Mouse (Mus musculus): ENCODE data around the gene Mex3a. TPM values are rescaled to one million over a fixed set of nuclear protein-coding genes. Genes with fewer than 3 reads are reported as not detected.
"Not testable (repeated sequence)": the region's sequence is repeated elsewhere in the genome, so short reads cannot be mapped to it uniquely, and the experiment has no call there.

Gene Mex3a
- polyA plus RNA-seq, 1 experiment from 2014 or later: 22.8 TPM

DNA sequence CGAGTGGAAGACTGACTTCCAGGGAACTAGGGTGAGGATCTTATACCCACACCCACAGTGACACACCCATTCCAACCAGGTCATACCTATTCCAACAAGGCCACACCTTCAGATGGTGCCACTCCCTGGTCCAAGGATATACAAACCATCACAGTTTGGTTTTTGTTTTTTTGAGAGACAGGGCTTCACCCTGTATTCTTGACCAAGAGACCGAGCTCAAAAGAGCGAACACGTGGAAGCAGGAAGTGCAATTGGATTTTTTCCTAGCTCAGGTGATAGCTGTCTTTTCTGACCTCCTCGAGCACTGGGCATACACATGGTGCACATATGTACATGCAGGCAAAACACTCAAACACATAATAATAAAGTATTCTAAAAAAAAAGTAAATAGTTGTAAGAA, 45.7 kb downstream of the Mex3a start:
- 81% methylated on average over 5 of the region's 5 CpGs for WGBS
- DNase-seq (ENCODE audit: low spot score); H3K9me3 ChIP-seq; H3K4me3 ChIP-seq; H3K27me3 ChIP-seq (ENCODE audit: insufficient read depth, poor library complexity, severe bottlenecking); H3K27ac ChIP-seq: not testable (repeated sequence)
- H3K4me1 ChIP-seq: peaks cover 13% of the 10 kb centered on the region
- peaks cover 17% of the 10 kb centered on the region for H3K36me3 ChIP-seq

DNA sequence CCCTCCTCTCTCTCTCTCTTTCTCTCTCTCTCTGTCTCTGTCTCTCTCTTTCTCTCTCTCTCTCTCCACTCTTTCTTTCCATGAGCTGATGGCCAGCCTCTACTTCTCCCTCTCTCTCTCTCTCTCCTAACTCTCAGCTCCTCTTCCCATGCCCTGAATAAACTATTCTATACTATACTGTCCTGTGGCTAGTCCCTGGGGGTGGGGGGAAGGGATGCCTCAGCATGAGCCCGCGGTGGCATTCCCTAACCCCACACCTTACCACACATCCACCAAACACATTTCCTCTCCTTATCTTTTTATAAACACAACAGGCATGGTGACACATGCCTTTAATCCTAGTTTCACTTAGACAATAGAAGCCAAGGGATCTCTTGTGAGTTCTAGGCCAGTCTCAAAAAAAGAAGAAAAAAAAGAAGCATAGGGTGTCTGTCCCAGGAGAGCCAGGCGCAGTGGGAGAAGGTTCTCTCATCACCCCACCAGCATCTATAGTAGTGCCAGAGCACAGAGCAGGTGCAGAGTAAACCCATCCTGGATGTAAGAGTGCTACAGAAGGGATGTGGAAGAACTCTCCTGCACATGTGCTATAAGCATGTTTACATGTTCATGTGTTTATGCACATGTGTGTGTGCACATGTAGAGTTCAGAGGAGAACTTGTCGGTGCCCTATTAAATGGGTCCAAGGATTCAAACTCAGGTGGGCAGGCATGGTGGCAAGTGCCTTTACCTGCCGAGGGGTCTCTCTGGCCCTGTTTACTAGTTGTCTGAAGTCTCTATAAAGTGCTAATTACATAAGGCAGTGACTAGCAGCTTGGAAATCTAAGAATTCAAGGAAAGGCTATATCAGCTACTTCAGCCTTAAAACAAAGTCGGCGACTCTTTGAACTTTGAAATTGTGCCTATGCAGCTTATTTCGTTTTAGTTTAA, 46.6 kb downstream of the Mex3a start:
- no peaks in the 10 kb centered on the region for H3K9me3 ChIP-seq
- H3K4me3 ChIP-seq: peak overlapping the region; percentile 81
- H3K36me3 ChIP-seq: peaks cover 26% of the 10 kb centered on the region
- H3K27me3 ChIP-seq (ENCODE audit: insufficient read depth, poor library complexity, severe bottlenecking): no peaks in the 10 kb centered on the region
- H3K27ac ChIP-seq: peak overlapping the region; percentile 89; the same call in 1 of the 2 replicates
- WGBS: 41% methylated on average over 8 of the region's 8 CpGs
- no peak for DNase-seq (ENCODE audit: low spot score)
- H3K4me1 ChIP-seq: peaks cover 13% of the 10 kb centered on the region

DNA sequence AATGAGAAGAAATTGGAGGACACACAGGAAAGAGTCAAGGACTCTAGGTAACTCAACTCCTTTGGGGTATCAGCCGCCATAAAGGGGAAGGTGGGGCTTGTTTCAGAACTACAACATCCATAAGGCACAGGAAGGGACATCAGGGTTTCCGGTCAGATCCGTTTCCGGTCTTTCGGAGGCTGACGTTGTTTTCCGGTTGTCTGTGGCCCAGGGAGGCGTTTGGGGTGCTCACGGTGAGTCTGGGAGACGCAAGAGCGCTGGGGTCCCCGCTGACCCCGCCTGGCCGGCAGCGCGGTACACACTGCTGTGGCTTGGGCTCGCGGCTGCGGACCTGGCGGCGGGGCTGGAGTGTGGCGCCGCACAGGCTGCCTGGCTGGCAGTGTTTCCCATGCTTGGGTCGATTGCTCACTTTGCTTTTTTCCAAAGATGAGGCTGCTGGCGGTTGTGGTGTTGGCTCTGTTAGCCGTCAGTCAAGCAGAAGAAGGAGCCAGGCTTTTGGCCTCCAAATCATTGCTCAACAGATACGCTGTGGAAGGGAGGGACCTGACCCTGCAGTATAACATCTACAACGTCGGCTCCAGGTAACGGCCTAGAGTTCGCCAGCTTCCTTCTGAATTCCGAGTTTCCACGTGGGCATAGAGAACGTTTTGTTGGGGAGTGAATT, 47.4 kb downstream of the Mex3a start:
- WGBS: under 1% methylated on average over 34 of the region's 34 CpGs
- Histone ChIP-seq H3K4me3 (peak overlapping the region; percentile 81), H3K4me1 (peaks cover 13% of the 10 kb centered on the region), H3K27ac (peak overlapping the region; percentile 89), H3K27me3 (ENCODE audit: insufficient read depth, poor library complexity, severe bottlenecking) (no peaks in the 10 kb centered on the region), H3K36me3 (peaks cover 34% of the 10 kb centered on the region), H3K9me3 (no peaks in the 10 kb centered on the region)
- peak; percentile 95 for DNase-seq (ENCODE audit: low spot score)

DNA sequence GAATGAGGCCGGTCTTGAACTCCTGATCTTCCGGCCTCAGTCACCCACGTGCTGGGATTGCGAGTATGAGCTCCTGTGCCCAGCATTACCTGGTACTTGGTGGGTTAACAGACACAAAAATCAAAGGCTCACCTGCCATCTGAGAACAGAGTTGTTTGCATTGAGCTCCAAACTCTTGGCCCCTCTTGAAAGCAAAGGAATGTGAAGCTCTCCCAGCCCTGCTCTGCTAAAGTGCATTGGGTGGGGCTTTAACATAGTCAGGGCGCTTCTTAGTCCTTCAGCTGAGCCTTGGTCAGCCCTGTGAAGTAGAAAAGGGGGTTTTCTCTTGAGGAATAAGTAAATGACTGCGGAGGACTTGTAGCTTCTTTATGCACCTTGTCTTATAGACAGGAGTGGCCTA, 53.6 kb downstream of the Mex3a start:
- no peak for DNase-seq (ENCODE audit: low spot score)
- Histone ChIP-seq H3K27ac (no peak overlapping the region), H3K27me3 (ENCODE audit: insufficient read depth, poor library complexity, severe bottlenecking) (no peaks in the 10 kb centered on the region), H3K4me1 (peaks cover 8% of the 10 kb centered on the region), H3K36me3 (peaks cover 71% of the 10 kb centered on the region), H3K9me3 (no peaks in the 10 kb centered on the region), H3K4me3 (no peak overlapping the region)
- WGBS: 89% methylated on average over 6 of the region's 6 CpGs

DNA sequence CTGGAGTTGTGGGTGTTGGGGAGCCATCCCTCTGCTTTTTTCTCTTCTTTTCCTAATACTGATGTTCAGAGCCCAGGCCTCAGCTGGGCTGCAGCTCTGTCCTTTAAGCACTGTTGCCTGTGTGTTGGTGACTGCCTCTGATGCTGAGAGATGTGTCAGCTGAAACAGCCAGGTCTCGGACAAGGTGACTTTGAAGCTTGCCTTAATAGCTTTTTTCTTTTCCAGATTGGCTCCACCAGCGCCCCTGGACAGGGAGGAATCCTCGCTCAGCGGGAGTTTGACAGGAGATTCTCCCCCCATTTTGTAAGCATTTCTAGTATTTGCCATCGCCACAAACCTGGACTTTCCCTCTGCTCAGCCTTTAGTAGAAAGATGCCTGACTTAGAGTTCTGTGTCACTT, 54.4 kb downstream of the Mex3a start:
- no peaks in the 10 kb centered on the region for H3K9me3 ChIP-seq
- H3K4me1 ChIP-seq: peaks cover 17% of the 10 kb centered on the region
- WGBS: 92% methylated on average over 5 of the region's 5 CpGs
- no peak overlapping the region for H3K4me3 ChIP-seq
- H3K27ac ChIP-seq: no peak overlapping the region
- no peaks in the 10 kb centered on the region for H3K27me3 ChIP-seq (ENCODE audit: insufficient read depth, poor library complexity, severe bottlenecking)
- peaks cover 65% of the 10 kb centered on the region for H3K36me3 ChIP-seq
- DNase-seq (ENCODE audit: low spot score): no peak

DNA sequence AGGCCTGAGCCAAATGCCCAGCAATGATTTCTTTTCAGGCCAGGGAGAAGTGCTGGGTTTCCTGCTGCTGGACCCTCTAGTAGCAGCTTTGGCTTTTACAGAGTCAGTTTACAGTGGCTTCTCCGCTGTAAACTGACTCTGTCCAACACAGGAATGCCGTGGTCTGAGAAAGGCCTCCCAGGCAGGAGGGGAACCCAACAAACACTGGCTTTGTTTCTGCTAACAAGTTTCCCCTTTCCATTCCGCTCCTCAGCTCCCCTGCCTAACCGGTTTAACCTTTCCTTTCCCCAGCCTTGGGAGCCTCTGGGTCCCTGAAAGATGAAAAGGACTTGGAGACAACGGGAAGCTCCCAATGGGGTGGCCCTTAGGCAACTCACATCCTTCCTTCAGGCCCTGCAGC, 58.1 kb downstream of the Mex3a start:
- H3K9me3 ChIP-seq: no peaks in the 10 kb centered on the region
- no peaks in the 10 kb centered on the region for H3K27me3 ChIP-seq (ENCODE audit: insufficient read depth, poor library complexity, severe bottlenecking)
- no peak overlapping the region for H3K4me3 ChIP-seq
- H3K4me1 ChIP-seq: peaks cover 40% of the 10 kb centered on the region
- H3K36me3 ChIP-seq: peaks cover 36% of the 10 kb centered on the region
- DNase-seq (ENCODE audit: low spot score): no peak
- 27% methylated on average over 5 of the region's 5 CpGs for whole genome bisulfite sequencing
- H3K27ac ChIP-seq: peak overlapping the region; percentile 42

MicroRNA genes within 50 kb of the gene (microRNA counts, 519-probe panel; counts per million panel counts)
- microRNA mmu-miR-1905: not detected

Small RNA genes within 50 kb of the gene (microRNA-seq; reads per million reads assigned to microRNA genes)
- not detected for gene Mir1905

Other genes starting within 250 kb of the Mex3a start
- gene Gm38392, start 245.2 kb upstream of the Mex3a start, polyA plus RNA-seq (2016; fragmentation: Nextera tagmentation; extraction: Ambion mirVana): 0.29 and 0.43 TPM in 2 replicates
- gene Tsacc, start 235.4 kb upstream of the Mex3a start, polyA plus RNA-seq (2016; fragmentation: Nextera tagmentation; extraction: Ambion mirVana): 14.0 and 17.0 TPM in 2 replicates
- gene Cct3, start 235.3 kb upstream of the Mex3a start, polyA plus RNA-seq (2016; fragmentation: Nextera tagmentation; extraction: Ambion mirVana): 626 and 718 TPM in 2 replicates
- gene Glmp, start 207.4 kb upstream of the Mex3a start, polyA plus RNA-seq (2016; fragmentation: Nextera tagmentation; extraction: Ambion mirVana): 164 and 179 TPM in 2 replicates
- 2.5 and 2.6 TPM in 2 replicates for gene Tmem79, start 196.2 kb upstream of the Mex3a start, polyA plus RNA-seq (2016; fragmentation: Nextera tagmentation; extraction: Ambion mirVana)
- gene Smg5, start 196.1 kb upstream of the Mex3a start, polyA plus RNA-seq (2016; fragmentation: Nextera tagmentation; extraction: Ambion mirVana): 64.5 and 76.0 TPM in 2 replicates
- 1.7 and 2.2 TPM in 2 replicates for gene Paqr6, start 167.8 kb upstream of the Mex3a start, polyA plus RNA-seq (2016; fragmentation: Nextera tagmentation; extraction: Ambion mirVana)
- gene Bglap3, start 159.7 kb upstream of the Mex3a start, polyA plus RNA-seq (2016; fragmentation: Nextera tagmentation; extraction: Ambion mirVana): 0.44 TPM in 1 of 2 replicates, not detected in the other
- gene Bglap2, start 153.7 kb upstream of the Mex3a start, polyA plus RNA-seq (2016; fragmentation: Nextera tagmentation; extraction: Ambion mirVana): not detected in 2 replicates
- gene Bglap, start 147.9 kb upstream of the Mex3a start, polyA plus RNA-seq (2016; fragmentation: Nextera tagmentation; extraction: Ambion mirVana): not detected in 2 replicates
- gene Pmf1, start 122.1 kb upstream of the Mex3a start, polyA plus RNA-seq (2016; fragmentation: Nextera tagmentation; extraction: Ambion mirVana): 131 and 149 TPM in 2 replicates
- 16.8 and 17.5 TPM in 2 replicates for gene Slc25a44, start 107.3 kb upstream of the Mex3a start, polyA plus RNA-seq (2016; fragmentation: Nextera tagmentation; extraction: Ambion mirVana)
- gene Sema4a, start 71.2 kb upstream of the Mex3a start, polyA plus RNA-seq (2016; fragmentation: Nextera tagmentation; extraction: Ambion mirVana): 1.7 and 4.3 TPM in 2 replicates
- gene Lmna, start 22.4 kb upstream of the Mex3a start, polyA plus RNA-seq (2016; fragmentation: Nextera tagmentation; extraction: Ambion mirVana): 57.7 and 80.7 TPM in 2 replicates
- 1.1 and 1.6 TPM in 2 replicates for gene Rab25, start 15.9 kb downstream of the Mex3a start, polyA plus RNA-seq (2016; fragmentation: Nextera tagmentation; extraction: Ambion mirVana)
- 154 and 190 TPM in 2 replicates for gene Lamtor2, start 20.7 kb downstream of the Mex3a start, polyA plus RNA-seq (2016; fragmentation: Nextera tagmentation; extraction: Ambion mirVana)
- gene Ubqln4, start 21.4 kb downstream of the Mex3a start, polyA plus RNA-seq (2016; fragmentation: Nextera tagmentation; extraction: Ambion mirVana): 49.5 and 62.2 TPM in 2 replicates
- 184 and 207 TPM in 2 replicates for gene Ssr2, start 43.5 kb downstream of the Mex3a start, polyA plus RNA-seq (2016; fragmentation: Nextera tagmentation; extraction: Ambion mirVana)
- 82.5 and 108 TPM in 2 replicates for gene Arhgef2, start 73.6 kb downstream of the Mex3a start, polyA plus RNA-seq (2016; fragmentation: Nextera tagmentation; extraction: Ambion mirVana)
- gene Rxfp4, start 120.7 kb downstream of the Mex3a start, polyA plus RNA-seq (2016; fragmentation: Nextera tagmentation; extraction: Ambion mirVana): not detected in 2 replicates
- 73.3 and 87.3 TPM in 2 replicates for gene Khdc4, start 153.4 kb downstream of the Mex3a start, polyA plus RNA-seq (2016; fragmentation: Nextera tagmentation; extraction: Ambion mirVana)
- gene Rit1, start 184.4 kb downstream of the Mex3a start, polyA plus RNA-seq (2016; fragmentation: Nextera tagmentation; extraction: Ambion mirVana): 40.5 and 42.5 TPM in 2 replicates
- 11.8 and 15.8 TPM in 2 replicates for gene Syt11, start 242.8 kb downstream of the Mex3a start, polyA plus RNA-seq (2016; fragmentation: Nextera tagmentation; extraction: Ambion mirVana)

All from heart, embryonic 10.5 days (tissue).